Mouse (Mus musculus) kidney, adult 18-20 months (tissue): ENCODE data around the gene Ctdnep1.

Experiments used
- DNase-seq: peaks from one replicate; pipeline ENCODE4 v3.0.0; 2021

Gene Ctdnep1

GRCm38 (mm10) chr11:70031321-70031670 is 50.3 kb downstream of the Ctdnep1 start:
- DNase-seq = no peak

- no peak for DNase-seq
These were observed 57.2 kb downstream of the Ctdnep1 start for GRCm38 (mm10) chr11:70038174-70038573.

- DNase-seq = no peak
These were observed 58.7 kb downstream of the Ctdnep1 start for GRCm38 (mm10) chr11:70039631-70040030.

GRCm38 (mm10) chr11:70040184-70040583 is 59.2 kb downstream of the Ctdnep1 start:
- DNase-seq = no peak
